Mouse (Mus musculus): ENCODE measurements at regions not wholly inside any gene's neighbourhood (a gene's known extent, or its start where the extent isn't known, plus 50 kb on each side); places are given as distances from the start of the nearest gene placed in this dataset.

DNA sequence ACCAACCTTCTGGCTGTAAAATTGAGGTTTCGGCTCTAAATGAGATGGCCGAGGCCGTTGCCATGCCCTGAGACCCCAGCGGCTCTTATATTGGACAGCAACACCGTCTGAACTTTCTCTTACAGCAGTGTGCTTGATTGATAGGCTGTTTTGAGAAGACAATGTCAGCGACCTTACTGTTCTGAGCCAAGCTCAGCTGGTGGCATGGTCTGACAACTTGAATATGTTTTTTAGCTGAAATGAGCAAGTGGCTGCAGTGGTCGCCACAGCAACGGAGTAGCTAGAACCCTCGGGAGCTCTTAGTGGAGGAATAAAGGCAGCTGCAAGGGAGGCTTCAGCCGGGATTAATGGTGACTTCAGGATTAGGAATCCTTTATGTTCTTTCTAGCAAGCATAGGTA lies 107.0 kb upstream of the Fndc3a start:
- ATAC-seq (replicated peaks; ENCODE audit: extremely low read depth, insufficient read depth, low FRiP score) = no peak
- H3K4me2 ChIP-seq (ENCODE audit: low read depth, low read length) = no peak overlapping the region
- H3K4me3 ChIP-seq (ENCODE audit: low read length) = no peak overlapping the region
- no peaks in the 10 kb centered on the region for H3K4me1 ChIP-seq (ENCODE audit: control insufficient read depth, insufficient read depth, low read length)
- H3K27me3 ChIP-seq (ENCODE audit: control insufficient read depth, insufficient read depth, low read length) = no peaks in the 10 kb centered on the region
- WGBS = 48% methylated on average over 10 of the region's 10 CpGs
- H3K9me3 ChIP-seq (replicated peaks; ENCODE audit: control insufficient read depth, low read length) = no peaks in the 10 kb centered on the region
- H3K27ac ChIP-seq (ENCODE audit: low read length) = no peak overlapping the region
- H3K9ac ChIP-seq (ENCODE audit: low read length) = no peak overlapping the region
- no peaks in the 10 kb centered on the region for H3K36me3 ChIP-seq (ENCODE audit: control insufficient read depth, insufficient read depth)

DNA sequence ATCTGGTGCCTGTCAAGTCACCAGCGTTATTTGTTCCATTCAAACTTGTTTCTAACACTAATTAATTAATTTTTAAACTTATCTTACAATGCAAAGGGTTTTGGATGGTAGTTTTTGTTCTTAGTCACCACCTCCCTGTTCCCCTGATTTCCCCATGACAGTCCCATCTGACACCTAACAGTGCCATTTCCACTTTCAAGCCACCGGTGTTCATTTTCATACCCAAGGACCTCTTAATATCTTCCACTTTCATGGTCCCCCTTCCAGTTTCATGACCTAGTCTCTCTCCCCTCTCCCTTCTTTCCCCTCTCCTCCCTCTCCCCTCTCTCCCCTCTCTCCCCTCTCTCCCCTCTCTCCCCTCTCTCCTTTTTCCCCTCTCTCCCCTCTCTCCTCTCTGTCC lies 99.3 kb upstream of the Fndc3a start:
- ATAC-seq (replicated peaks; ENCODE audit: extremely low read depth, insufficient read depth, low FRiP score) = no peak
- no peaks in the 10 kb centered on the region for H3K36me3 ChIP-seq (ENCODE audit: control insufficient read depth, insufficient read depth)
- H3K27me3 ChIP-seq (ENCODE audit: control insufficient read depth, insufficient read depth, low read length) = no peaks in the 10 kb centered on the region
- no peaks in the 10 kb centered on the region for H3K4me1 ChIP-seq (ENCODE audit: control insufficient read depth, insufficient read depth, low read length)
- WGBS = 75% methylated on average over 2 of the region's 2 CpGs
- H3K9ac ChIP-seq (ENCODE audit: low read length) = no peak overlapping the region
- H3K27ac ChIP-seq (ENCODE audit: low read length) = no peak overlapping the region
- no peak overlapping the region for H3K4me2 ChIP-seq (ENCODE audit: low read depth, low read length)
- no peak overlapping the region for H3K4me3 ChIP-seq (ENCODE audit: low read length)
- H3K9me3 ChIP-seq (replicated peaks; ENCODE audit: control insufficient read depth, low read length) = no peaks in the 10 kb centered on the region

DNA sequence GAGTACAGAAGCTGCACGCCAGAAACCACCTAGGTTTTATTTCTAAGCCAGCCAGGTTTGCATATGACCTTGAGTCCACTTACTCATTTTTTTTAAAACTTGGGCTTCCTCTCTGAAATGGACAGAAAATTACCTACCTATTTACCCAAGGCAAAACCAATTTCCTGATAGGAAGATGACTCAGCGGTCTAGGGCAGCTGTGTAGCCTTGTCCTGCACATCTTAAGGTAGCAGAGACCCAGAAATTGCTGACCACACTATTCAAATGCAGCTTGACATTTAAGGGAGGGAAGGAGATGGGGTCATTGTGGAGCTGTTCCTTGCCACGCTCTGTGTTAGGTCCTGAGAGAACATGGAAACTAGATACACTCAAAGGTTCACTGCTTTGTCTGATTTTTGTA lies 98.1 kb upstream of the Fndc3a start:
- WGBS = 72% methylated on average over 3 of the region's 3 CpGs
- no peaks in the 10 kb centered on the region for H3K36me3 ChIP-seq (ENCODE audit: control insufficient read depth, insufficient read depth)

DNA sequence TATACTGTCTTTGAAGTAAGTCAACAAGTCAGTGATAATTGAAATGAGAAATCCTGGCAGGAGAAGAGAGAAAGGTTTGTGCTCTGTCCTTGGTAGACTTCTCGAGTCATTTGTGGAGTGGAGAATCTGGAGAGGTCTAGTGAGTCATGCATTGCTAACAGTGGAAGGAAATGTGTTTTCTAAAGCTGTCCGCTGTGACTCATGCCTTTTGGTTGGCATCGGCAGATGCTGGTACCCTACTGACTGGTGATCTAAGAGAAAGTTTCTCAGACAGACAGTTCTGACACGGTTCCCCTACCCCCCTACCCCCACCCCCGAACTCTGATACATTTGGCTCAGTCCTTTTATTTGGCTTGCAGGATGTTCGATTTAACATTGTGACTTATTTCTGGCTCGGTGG lies 97.5 kb upstream of the Fndc3a start:
- H3K4me3 ChIP-seq (ENCODE audit: low read length) = no peak overlapping the region
- no peak for ATAC-seq (replicated peaks; ENCODE audit: extremely low read depth, insufficient read depth, low FRiP score)
- no peak overlapping the region for H3K9ac ChIP-seq (ENCODE audit: low read length)
- no peaks in the 10 kb centered on the region for H3K9me3 ChIP-seq (replicated peaks; ENCODE audit: control insufficient read depth, low read length)
- H3K36me3 ChIP-seq (ENCODE audit: control insufficient read depth, insufficient read depth) = no peaks in the 10 kb centered on the region
- no peaks in the 10 kb centered on the region for H3K4me1 ChIP-seq (ENCODE audit: control insufficient read depth, insufficient read depth, low read length)
- H3K27ac ChIP-seq (ENCODE audit: low read length) = no peak overlapping the region
- H3K4me2 ChIP-seq (ENCODE audit: low read depth, low read length) = no peak overlapping the region
- no peaks in the 10 kb centered on the region for H3K27me3 ChIP-seq (ENCODE audit: control insufficient read depth, insufficient read depth, low read length)
- 62% methylated on average over 7 of the region's 7 CpGs for WGBS

More for the DNA sequence above, 98.1 kb upstream of the Fndc3a start:
- H3K27ac ChIP-seq (ENCODE audit: low read length) = no peak overlapping the region
- H3K9me3 ChIP-seq (replicated peaks; ENCODE audit: control insufficient read depth, low read length) = no peaks in the 10 kb centered on the region
- no peak for ATAC-seq (replicated peaks; ENCODE audit: extremely low read depth, insufficient read depth, low FRiP score)
- no peak overlapping the region for H3K9ac ChIP-seq (ENCODE audit: low read length)
- no peaks in the 10 kb centered on the region for H3K27me3 ChIP-seq (ENCODE audit: control insufficient read depth, insufficient read depth, low read length)
- H3K4me1 ChIP-seq (ENCODE audit: control insufficient read depth, insufficient read depth, low read length) = no peaks in the 10 kb centered on the region
- no peak overlapping the region for H3K4me2 ChIP-seq (ENCODE audit: low read depth, low read length)
- H3K4me3 ChIP-seq (ENCODE audit: low read length) = no peak overlapping the region

DNA sequence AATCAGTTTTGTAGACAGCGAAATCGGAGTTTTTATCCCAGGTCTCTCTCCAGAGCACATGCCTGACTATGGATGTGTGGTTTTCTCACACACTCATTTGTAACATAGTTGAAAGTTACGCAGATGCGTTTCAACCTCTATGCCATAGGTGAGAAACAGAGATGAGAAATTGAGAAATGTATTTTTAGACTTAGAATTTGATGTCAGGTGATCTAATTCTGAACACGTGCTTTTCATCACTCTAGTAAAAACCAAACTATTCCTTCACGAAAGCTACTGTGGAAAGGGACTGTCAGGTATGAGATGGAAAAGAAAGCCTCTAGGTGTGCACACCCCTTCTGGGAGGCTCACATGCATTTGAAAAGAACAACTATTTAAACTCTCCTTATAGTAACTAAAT lies 96.8 kb upstream of the Fndc3a start:
- no peak overlapping the region for H3K27ac ChIP-seq (ENCODE audit: low read length)
- no peak overlapping the region for H3K4me3 ChIP-seq (ENCODE audit: low read length)
- H3K4me1 ChIP-seq (ENCODE audit: control insufficient read depth, insufficient read depth, low read length) = no peaks in the 10 kb centered on the region
- H3K36me3 ChIP-seq (ENCODE audit: control insufficient read depth, insufficient read depth) = no peaks in the 10 kb centered on the region
- H3K9me3 ChIP-seq (replicated peaks; ENCODE audit: control insufficient read depth, low read length) = no peaks in the 10 kb centered on the region
- ATAC-seq (replicated peaks; ENCODE audit: extremely low read depth, insufficient read depth, low FRiP score) = no peak
- H3K27me3 ChIP-seq (ENCODE audit: control insufficient read depth, insufficient read depth, low read length) = no peaks in the 10 kb centered on the region
- no peak overlapping the region for H3K9ac ChIP-seq (ENCODE audit: low read length)
- 86% methylated on average over 6 of the region's 6 CpGs for WGBS
- H3K4me2 ChIP-seq (ENCODE audit: low read depth, low read length) = no peak overlapping the region

DNA sequence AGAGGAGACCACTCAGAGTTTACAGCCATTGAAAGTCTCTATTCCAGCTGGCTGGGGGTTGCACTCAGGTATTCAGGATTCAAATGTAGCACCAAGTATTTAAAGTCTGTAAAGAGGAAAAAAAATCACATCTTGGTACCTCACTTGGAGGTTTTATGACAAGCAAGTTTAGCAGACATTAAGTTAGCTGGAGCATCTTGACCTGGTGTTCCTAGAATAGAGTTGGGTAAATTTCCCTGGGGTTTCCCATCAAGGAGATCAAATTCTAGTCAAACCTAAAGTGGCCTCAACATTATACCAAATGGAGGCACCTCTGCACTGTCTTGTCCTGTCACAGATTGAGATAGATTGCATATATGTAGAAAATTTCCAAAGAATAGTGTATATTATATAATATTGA lies 93.8 kb upstream of the Fndc3a start:
- Histone ChIP-seq H3K4me3 (ENCODE audit: low read length) (no peak overlapping the region), H3K9me3 (replicated peaks; ENCODE audit: control insufficient read depth, low read length) (no peaks in the 10 kb centered on the region), H3K4me1 (ENCODE audit: control insufficient read depth, insufficient read depth, low read length) (no peaks in the 10 kb centered on the region), H3K27me3 (ENCODE audit: control insufficient read depth, insufficient read depth, low read length) (no peaks in the 10 kb centered on the region), H3K4me2 (ENCODE audit: low read depth, low read length) (no peak overlapping the region), H3K27ac (ENCODE audit: low read length) (no peak overlapping the region), H3K9ac (ENCODE audit: low read length) (no peak overlapping the region), H3K36me3 (ENCODE audit: control insufficient read depth, insufficient read depth) (no peaks in the 10 kb centered on the region)
- no peak for ATAC-seq (replicated peaks; ENCODE audit: extremely low read depth, insufficient read depth, low FRiP score)

DNA sequence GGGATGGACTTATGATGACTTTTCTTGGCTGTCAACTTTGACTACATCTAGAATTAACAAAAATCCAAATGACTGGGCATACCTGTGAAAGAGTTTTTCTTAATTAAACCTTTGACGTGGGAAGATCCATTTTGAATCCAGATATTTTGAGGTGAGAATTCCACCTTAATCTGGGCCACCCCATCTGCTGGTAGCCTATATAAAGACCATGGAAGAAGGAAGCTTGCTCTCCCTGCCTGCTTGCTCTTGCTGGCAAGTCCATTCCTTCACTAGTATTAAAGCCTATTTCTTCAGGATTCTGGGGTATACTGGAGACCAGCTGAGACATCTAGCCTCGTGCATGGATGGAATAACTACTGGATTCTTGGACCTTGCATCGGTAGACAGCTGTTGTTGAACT lies 80.9 kb upstream of the Fndc3a start:
- H3K4me2 ChIP-seq (ENCODE audit: low read depth, low read length) = no peak overlapping the region
- no peak for ATAC-seq (replicated peaks; ENCODE audit: extremely low read depth, insufficient read depth, low FRiP score)
- H3K36me3 ChIP-seq (ENCODE audit: control insufficient read depth, insufficient read depth) = no peaks in the 10 kb centered on the region
- no peak overlapping the region for H3K9ac ChIP-seq (ENCODE audit: low read length)
- no peaks in the 10 kb centered on the region for H3K9me3 ChIP-seq (replicated peaks; ENCODE audit: control insufficient read depth, low read length)
- H3K27me3 ChIP-seq (ENCODE audit: control insufficient read depth, insufficient read depth, low read length) = no peaks in the 10 kb centered on the region
- no peaks in the 10 kb centered on the region for H3K4me1 ChIP-seq (ENCODE audit: control insufficient read depth, insufficient read depth, low read length)
- no peak overlapping the region for H3K4me3 ChIP-seq (ENCODE audit: low read length)
- 71% methylated on average over 3 of the region's 3 CpGs for WGBS
- H3K27ac ChIP-seq (ENCODE audit: low read length) = no peak overlapping the region

DNA sequence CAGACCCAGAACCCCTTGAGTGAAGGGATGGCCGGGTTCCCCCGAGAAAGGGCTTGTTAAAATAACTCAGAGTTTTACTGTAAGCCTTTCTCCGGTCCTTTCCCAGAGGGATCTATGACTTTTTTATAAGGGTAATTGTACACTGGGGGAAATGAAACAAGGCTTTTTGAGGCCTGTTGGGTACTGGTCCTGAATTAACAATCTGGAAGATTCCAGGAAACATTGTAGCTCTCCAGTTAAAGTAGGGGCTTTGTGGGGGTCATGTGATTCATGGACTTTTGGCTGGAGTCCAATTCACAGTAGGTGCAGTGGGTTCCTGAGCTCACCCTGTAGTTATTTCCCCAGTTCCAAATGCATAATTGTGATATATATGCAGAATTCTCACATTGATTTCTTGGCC lies 77.1 kb upstream of the Fndc3a start:
- Histone ChIP-seq H3K4me3 (ENCODE audit: low read length) (no peak overlapping the region), H3K9ac (ENCODE audit: low read length) (no peak overlapping the region), H3K9me3 (replicated peaks; ENCODE audit: control insufficient read depth, low read length) (no peaks in the 10 kb centered on the region), H3K4me1 (ENCODE audit: control insufficient read depth, insufficient read depth, low read length) (no peaks in the 10 kb centered on the region), H3K27ac (ENCODE audit: low read length) (no peak overlapping the region), H3K27me3 (ENCODE audit: control insufficient read depth, insufficient read depth, low read length) (no peaks in the 10 kb centered on the region), H3K36me3 (ENCODE audit: control insufficient read depth, insufficient read depth) (no peaks in the 10 kb centered on the region), H3K4me2 (ENCODE audit: low read depth, low read length) (no peak overlapping the region)
- 82% methylated on average over 3 of the region's 3 CpGs for WGBS
- ATAC-seq (replicated peaks; ENCODE audit: extremely low read depth, insufficient read depth, low FRiP score) = no peak

DNA sequence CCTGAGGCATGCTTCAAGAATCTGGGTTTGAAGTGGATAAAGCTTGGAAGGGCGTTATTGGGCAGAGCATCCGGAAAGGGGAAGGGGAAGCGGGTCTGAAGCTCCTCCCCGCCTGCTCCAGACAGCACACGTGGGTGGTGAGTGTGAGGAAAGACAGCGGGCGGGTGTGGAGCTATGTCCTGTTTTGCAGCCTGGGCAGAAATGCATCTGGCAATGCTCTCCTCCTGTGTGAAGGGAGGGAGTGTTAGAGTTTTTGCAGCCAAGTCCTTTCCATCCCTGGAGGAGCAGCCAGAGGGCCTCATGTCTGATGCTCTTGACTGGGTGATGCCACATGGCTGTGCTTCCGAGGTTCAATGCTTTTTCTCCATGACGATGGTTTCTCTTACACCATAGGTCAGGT lies 73.4 kb upstream of the Fndc3a start:
- ATAC-seq (replicated peaks; ENCODE audit: extremely low read depth, insufficient read depth, low FRiP score) = peak; percentile 65; the same call in 1 of the 2 replicates
- H3K27me3 ChIP-seq (ENCODE audit: control insufficient read depth, insufficient read depth, low read length) = no peaks in the 10 kb centered on the region
- H3K9me3 ChIP-seq (replicated peaks; ENCODE audit: control insufficient read depth, low read length) = no peaks in the 10 kb centered on the region
- H3K36me3 ChIP-seq (ENCODE audit: control insufficient read depth, insufficient read depth) = no peaks in the 10 kb centered on the region
- H3K4me3 ChIP-seq (ENCODE audit: low read length) = no peak overlapping the region
- WGBS = 37% methylated on average over 9 of the region's 9 CpGs
- no peak overlapping the region for H3K9ac ChIP-seq (ENCODE audit: low read length)
- no peaks in the 10 kb centered on the region for H3K4me1 ChIP-seq (ENCODE audit: control insufficient read depth, insufficient read depth, low read length)
- H3K4me2 ChIP-seq (ENCODE audit: low read depth, low read length) = no peak overlapping the region
- H3K27ac ChIP-seq (ENCODE audit: low read length) = no peak overlapping the region

DNA sequence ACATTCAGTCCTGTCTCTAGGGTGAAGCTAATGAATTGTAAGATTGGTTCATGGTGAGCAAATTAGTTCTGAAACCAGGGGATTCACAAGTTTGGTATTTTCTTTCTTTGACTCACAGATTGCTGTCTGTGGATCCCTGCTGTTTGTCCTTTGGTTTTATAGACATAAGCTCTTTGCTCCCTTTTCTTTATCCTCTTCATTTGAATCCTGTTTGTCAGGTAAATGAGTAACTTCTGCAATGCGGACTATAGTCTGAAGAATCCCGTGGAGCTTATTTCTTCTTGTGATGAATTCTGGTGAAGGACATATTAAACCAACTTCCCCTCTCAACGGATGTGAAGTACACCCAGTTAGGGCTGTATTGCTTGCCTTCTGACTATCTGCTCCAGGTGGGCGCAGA lies 69.6 kb upstream of the Fndc3a start:
- H3K36me3 ChIP-seq (ENCODE audit: control insufficient read depth, insufficient read depth) = no peaks in the 10 kb centered on the region
- H3K4me3 ChIP-seq (ENCODE audit: low read length) = no peak overlapping the region
- no peak overlapping the region for H3K9ac ChIP-seq (ENCODE audit: low read length)
- no peak overlapping the region for H3K4me2 ChIP-seq (ENCODE audit: low read depth, low read length)
- H3K27me3 ChIP-seq (ENCODE audit: control insufficient read depth, insufficient read depth, low read length) = no peaks in the 10 kb centered on the region
- no peak for ATAC-seq (replicated peaks; ENCODE audit: extremely low read depth, insufficient read depth, low FRiP score)
- 79% methylated on average over 4 of the region's 4 CpGs for WGBS
- H3K9me3 ChIP-seq (replicated peaks; ENCODE audit: control insufficient read depth, low read length) = no peaks in the 10 kb centered on the region
- no peak overlapping the region for H3K27ac ChIP-seq (ENCODE audit: low read length)
- H3K4me1 ChIP-seq (ENCODE audit: control insufficient read depth, insufficient read depth, low read length) = no peaks in the 10 kb centered on the region
